ENCODE assay signal across 27 mouse cellular contexts in the genomic region with DNA sequence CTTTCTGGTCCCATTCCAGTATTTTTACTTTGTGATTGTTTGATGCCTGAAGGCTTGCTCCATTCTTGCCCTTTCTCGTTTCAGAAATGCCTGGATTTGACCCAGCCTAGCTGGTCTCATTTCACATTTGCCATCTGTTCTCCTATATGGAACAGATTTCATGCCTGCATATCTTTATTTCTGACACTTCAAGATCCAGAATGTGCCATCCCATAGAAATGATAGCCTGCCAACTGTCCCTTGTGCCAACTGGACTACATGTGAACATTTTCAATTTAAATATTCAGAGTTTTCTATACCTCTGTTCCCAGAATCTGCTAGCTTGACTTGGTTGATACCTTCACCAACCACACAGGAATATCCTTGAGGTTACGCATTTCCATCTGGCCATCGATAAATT.
DNase-seq lines count a peak whose midpoint lies in the region; ATAC-seq and TF ChIP-seq lines count a peak whose summit lies in the region.
"Had no signal": no experiment of that assay in that cellular context is flagged by ENCODE, and none has a peak within 500 bp of the region (broad histone marks: within the 10 kb centered on the region; RNA-seq: fewer than 3 reads in every experiment).

No protein-coding gene starts in this region.

- H3K27me3 ChIP-seq in cerebellum, adult 2 months (ENCODE audit: control insufficient read depth, insufficient read depth, low read length), result no peaks in the 10 kb centered on the region
- no peaks in the 10 kb centered on the region for H3K27me3 ChIP-seq in heart, embryonic 11.5 days (ENCODE audit: control insufficient read depth, insufficient read depth, low read length)
- H3K27me3 ChIP-seq: CH12.LX; embryonic facial prominence, embryonic 12.5 days; heart, embryonic 15.5 days; kidney, embryonic 15.5 days; limb, embryonic 13.5 days; lung, embryonic 15.5 days; midbrain, embryonic 15.5 days; neural tube, embryonic 15.5 days; stomach, embryonic 15.5 days had no signal

- H3K9me3 ChIP-seq in heart, embryonic 11.5 days (replicated peaks; ENCODE audit: control insufficient read depth, low read length), result no peaks in the 10 kb centered on the region
- H3K9me3 ChIP-seq: embryonic facial prominence, embryonic 12.5 days; heart, embryonic 15.5 days; kidney, embryonic 15.5 days; limb, embryonic 13.5 days; lung, embryonic 15.5 days; midbrain, embryonic 10.5 days; midbrain, embryonic 15.5 days; neural tube, embryonic 15.5 days; stomach, embryonic 15.5 days had no signal

- H3K36me3 ChIP-seq in heart, embryonic 11.5 days (ENCODE audit: control insufficient read depth, insufficient read depth, low read length), result no peaks in the 10 kb centered on the region
- H3K36me3 ChIP-seq: embryonic facial prominence, embryonic 12.5 days; heart, embryonic 15.5 days; kidney, embryonic 15.5 days; limb, embryonic 13.5 days; lung, embryonic 15.5 days; midbrain, embryonic 10.5 days; midbrain, embryonic 15.5 days; neural tube, embryonic 15.5 days; stomach, embryonic 15.5 days had no signal

- no peak for TF ChIP-seq POLR2A in cerebellum, adult 2 months (IDR thresholded peaks at IDR 0.05; ENCODE audit: borderline replicate concordance, insufficient read depth, low read length)

- H3K4me3 ChIP-seq in cerebellum, adult 2 months (replicated peaks; ENCODE audit: insufficient read depth, low read depth, low read length), result no peak overlapping the region
- no peak overlapping the region for H3K4me3 ChIP-seq in gastrocnemius, adult 2 months
- no peak overlapping the region for H3K4me3 ChIP-seq in heart, embryonic 11.5 days (ENCODE audit: low read depth, low read length)
- H3K4me3 ChIP-seq: embryonic facial prominence, embryonic 12.5 days; heart, embryonic 15.5 days; kidney, embryonic 15.5 days; limb, embryonic 13.5 days; lung, embryonic 15.5 days; midbrain, embryonic 10.5 days; midbrain, embryonic 15.5 days; neural tube, embryonic 15.5 days; stomach, embryonic 15.5 days had no signal

- H3K9ac ChIP-seq in heart, embryonic 11.5 days (ENCODE audit: low read depth, low read length), result no peak overlapping the region
- H3K9ac ChIP-seq: embryonic facial prominence, embryonic 12.5 days; heart, embryonic 15.5 days; kidney, embryonic 15.5 days; limb, embryonic 13.5 days; lung, embryonic 15.5 days; midbrain, embryonic 15.5 days; neural tube, embryonic 15.5 days; stomach, embryonic 15.5 days had no signal

- ATAC-seq in heart, embryonic 11.5 days (replicated peaks; ENCODE audit: insufficient number of reproducible peaks, low FRiP score, low TSS enrichment), result no peak
- ATAC-seq: activated CD4-positive, CD25-positive, alpha-beta regulatory T cell, adult 4 months; hindbrain, embryonic 16.5 days; midbrain, embryonic 15.5 days had no signal

- no peak overlapping the region for H3K4me2 ChIP-seq in heart, embryonic 11.5 days
- H3K4me2 ChIP-seq: embryonic facial prominence, embryonic 12.5 days; heart, embryonic 15.5 days; kidney, embryonic 15.5 days; limb, embryonic 13.5 days; liver, embryonic 11.5 days; lung, embryonic 15.5 days; midbrain, embryonic 15.5 days; neural tube, embryonic 15.5 days; stomach, embryonic 15.5 days had no signal

- no peak overlapping the region for H3K27ac ChIP-seq in cerebellum, adult 2 months (ENCODE audit: insufficient read depth, low read length)
- H3K27ac ChIP-seq in gastrocnemius, adult 2 months, result peak overlapping the region; percentile 46; the same call in 1 of the 2 replicates
- no peak overlapping the region for H3K27ac ChIP-seq in heart, embryonic 11.5 days (ENCODE audit: low read depth, low read length)
- H3K27ac ChIP-seq: embryonic facial prominence, embryonic 12.5 days; heart, embryonic 15.5 days; kidney, embryonic 15.5 days; limb, embryonic 13.5 days; lung, embryonic 15.5 days; midbrain, embryonic 10.5 days; midbrain, embryonic 15.5 days; neural tube, embryonic 15.5 days; stomach, embryonic 15.5 days had no signal

- DNase-seq in cerebellum, adult 2 months, result peak; percentile 6 to 44
- no peak for DNase-seq in cerebellum, adult 9-11 months
- DNase-seq in cerebellum, postnatal 36 days, result peak; percentile 3 to 8
- DNase-seq in cerebellum, adult 18-20 months, result no peak
- no peak for DNase-seq in gastrocnemius, adult 2 months
- DNase-seq in gastrocnemius, adult 8-10 months (ENCODE audit: low spot score in 2 of 2), result no peak
- peak; percentile 39 for DNase-seq in brain, adult 2 months (ENCODE audit: low read depth, low spot score)
- DNase-seq: adrenal gland, adult 2 months; adrenal gland, postnatal 36 days; embryo, embryonic 11 days; kidney, adult 18-20 months; kidney, postnatal 25 days; retina, postnatal 1 day had no signal

- 61% methylated on average over 3 of the region's 3 CpGs for WGBS in cerebellum, adult 2 months
- WGBS in heart, embryonic 11.5 days (ENCODE audit: insufficient replicate concordance), result 79% methylated on average over 3 of the region's 3 CpGs

- intact Hi-C loops in gastrocnemius, adult 2 months (cut with DNase I), result no loop called here

- no peaks in the 10 kb centered on the region for H3K4me1 ChIP-seq in cerebellum, adult 2 months (ENCODE audit: control insufficient read depth, insufficient read depth, low read length)
- H3K4me1 ChIP-seq in heart, embryonic 11.5 days (ENCODE audit: control insufficient read depth, insufficient read depth, low read length), result no peaks in the 10 kb centered on the region
- H3K4me1 ChIP-seq: embryonic facial prominence, embryonic 12.5 days; heart, embryonic 15.5 days; kidney, embryonic 15.5 days; limb, embryonic 13.5 days; lung, embryonic 15.5 days; midbrain, embryonic 10.5 days; midbrain, embryonic 15.5 days; neural tube, embryonic 15.5 days; stomach, embryonic 15.5 days had no signal

- no peak for TF ChIP-seq CTCF in cerebellum, adult 2 months (IDR thresholded peaks at IDR 0.05; ENCODE audit: borderline replicate concordance, insufficient read depth, low read depth, low read length)
- no peak for TF ChIP-seq CTCF in gastrocnemius, adult 2 months (IDR thresholded peaks at IDR 0.05)

Comparison
In these comparisons a context has a peak if more than half of its experiments do, and no peak if none do; other contexts are left out.
1. DNase-seq: peak in cerebellum, adult 2 months (2 of 2), cerebellum, postnatal 36 days (2 of 2) and brain, adult 2 months (single experiment); none in cerebellum, adult 9-11 months (single experiment), cerebellum, adult 18-20 months (0 of 2), gastrocnemius, adult 2 months (single experiment) and gastrocnemius, adult 8-10 months (0 of 2).